Mouse (Mus musculus): ENCODE data around the gene Pan3. TPM values are rescaled to one million over a fixed set of nuclear protein-coding genes. Genes with fewer than 3 reads are reported as not detected.

Gene Pan3
- polyA plus RNA-seq, 1 experiment from 2014 or later = 71.9 TPM

DNA sequence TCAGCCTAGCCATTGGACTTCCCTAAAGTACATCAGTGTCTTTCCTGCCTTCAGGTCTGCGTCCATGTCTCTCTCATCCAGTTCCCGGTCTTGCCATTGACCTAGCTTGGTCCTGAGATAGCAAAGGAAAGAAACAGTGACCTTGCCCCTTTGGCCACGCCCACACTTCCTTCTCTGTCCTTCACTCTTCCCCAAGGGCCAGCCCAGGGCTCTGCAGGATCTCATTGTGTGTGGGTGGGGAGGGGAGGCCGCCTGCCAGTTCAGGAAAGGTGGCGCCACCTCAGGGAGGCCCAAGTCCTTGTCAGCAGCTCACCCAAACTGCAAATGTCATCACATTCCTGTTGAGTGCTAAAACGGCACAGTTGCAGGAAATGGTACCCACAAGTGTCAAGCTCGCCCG lies 144.6 kb downstream of the Pan3 start:
- no peak overlapping the region for H3K9ac ChIP-seq (replicated peaks)
- no peak for ATAC-seq (replicated peaks)
- WGBS = 67% methylated on average over 8 of the region's 8 CpGs
- no peak overlapping the region for H3K4me3 ChIP-seq
- H3K36me3 ChIP-seq = no peaks in the 10 kb centered on the region
- H3K27ac ChIP-seq (replicated peaks) = no peak overlapping the region
- H3K4me2 ChIP-seq (replicated peaks) = no peak overlapping the region
- H3K27me3 ChIP-seq = no peaks in the 10 kb centered on the region
- no peaks in the 10 kb centered on the region for H3K9me3 ChIP-seq
- no peaks in the 10 kb centered on the region for H3K4me1 ChIP-seq

DNA sequence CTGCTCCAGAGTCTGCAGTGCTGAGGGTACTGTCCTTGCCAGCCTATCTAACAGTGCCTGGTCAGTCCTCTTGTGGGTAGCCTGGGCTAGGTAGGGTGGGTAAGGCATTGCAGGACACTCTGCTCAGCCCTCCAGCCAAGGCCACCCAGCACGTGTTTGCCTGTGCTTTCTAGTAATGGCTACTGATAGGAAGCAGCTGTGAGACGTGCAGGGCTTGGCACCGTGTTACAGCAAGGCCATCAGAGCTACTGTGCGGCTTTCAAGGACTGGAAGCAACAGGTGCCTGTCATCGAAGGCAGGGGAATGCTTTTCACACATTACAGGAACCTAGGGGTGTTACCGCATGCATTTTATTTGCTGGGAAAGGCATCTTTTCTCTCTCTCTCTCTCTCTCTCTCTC lies 147.0 kb downstream of the Pan3 start:
- Histone ChIP-seq H3K4me1 (no peaks in the 10 kb centered on the region), H3K9me3 (no peaks in the 10 kb centered on the region), H3K4me2 (replicated peaks) (no peak overlapping the region), H3K4me3 (no peak overlapping the region), H3K9ac (replicated peaks) (no peak overlapping the region), H3K27me3 (no peaks in the 10 kb centered on the region), H3K36me3 (no peaks in the 10 kb centered on the region), H3K27ac (replicated peaks) (no peak overlapping the region)
- no peak for ATAC-seq (replicated peaks)
- 86% methylated on average over 6 of the region's 6 CpGs for WGBS

DNA sequence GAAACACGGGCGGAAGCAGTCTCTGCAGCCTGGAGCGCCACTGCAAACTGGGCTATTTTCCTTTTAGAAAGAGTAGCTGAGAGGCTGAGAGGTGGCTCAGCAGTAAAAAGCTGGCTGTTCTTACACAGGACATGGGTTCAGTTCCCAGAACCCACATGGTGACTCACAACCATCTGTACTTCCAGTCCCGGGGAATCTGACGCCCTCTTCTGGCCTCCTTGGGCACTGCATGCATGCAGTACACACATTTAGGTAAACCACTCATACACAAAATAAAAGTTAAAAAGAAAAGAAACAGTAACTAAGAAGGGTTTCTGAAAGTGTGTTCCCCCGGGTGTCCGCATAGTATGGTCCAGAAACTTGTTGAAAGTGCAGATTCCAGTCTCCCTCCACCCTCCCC lies 149.2 kb downstream of the Pan3 start:
- 95% methylated on average over 7 of the region's 7 CpGs for WGBS
- no peak overlapping the region for H3K9ac ChIP-seq (replicated peaks)
- no peak overlapping the region for H3K4me2 ChIP-seq (replicated peaks)
- H3K27ac ChIP-seq (replicated peaks) = no peak overlapping the region
- no peak for ATAC-seq (replicated peaks)
- no peak overlapping the region for H3K4me3 ChIP-seq
- H3K4me1 ChIP-seq = no peaks in the 10 kb centered on the region
- no peaks in the 10 kb centered on the region for H3K9me3 ChIP-seq
- H3K36me3 ChIP-seq = no peaks in the 10 kb centered on the region
- H3K27me3 ChIP-seq = no peaks in the 10 kb centered on the region

DNA sequence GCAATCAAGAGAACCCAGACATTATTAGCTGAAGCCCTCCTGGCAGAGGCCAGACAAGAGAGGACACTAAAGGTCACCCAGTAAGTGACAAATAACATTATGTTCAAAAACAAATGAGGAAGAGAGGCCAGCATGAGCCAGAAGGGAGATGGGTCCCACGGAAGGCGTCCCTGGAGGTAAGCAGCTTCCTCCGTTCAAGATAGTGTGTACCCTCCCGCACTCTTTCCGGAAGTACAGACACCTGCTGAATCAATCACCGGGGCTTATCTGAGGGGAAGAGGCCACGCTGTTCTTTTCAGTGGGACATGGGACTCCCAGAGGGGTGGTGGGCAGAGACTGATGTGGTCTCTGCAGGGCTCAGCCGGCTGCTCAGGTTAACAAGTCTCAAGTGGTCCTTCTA lies 149.7 kb downstream of the Pan3 start:
- no peaks in the 10 kb centered on the region for H3K9me3 ChIP-seq
- H3K4me2 ChIP-seq (replicated peaks) = no peak overlapping the region
- H3K4me1 ChIP-seq = no peaks in the 10 kb centered on the region
- no peak for ATAC-seq (replicated peaks)
- no peaks in the 10 kb centered on the region for H3K27me3 ChIP-seq
- WGBS = 86% methylated on average over 8 of the region's 8 CpGs
- no peak overlapping the region for H3K27ac ChIP-seq (replicated peaks)
- no peak overlapping the region for H3K4me3 ChIP-seq
- H3K9ac ChIP-seq (replicated peaks) = no peak overlapping the region
- no peaks in the 10 kb centered on the region for H3K36me3 ChIP-seq

DNA sequence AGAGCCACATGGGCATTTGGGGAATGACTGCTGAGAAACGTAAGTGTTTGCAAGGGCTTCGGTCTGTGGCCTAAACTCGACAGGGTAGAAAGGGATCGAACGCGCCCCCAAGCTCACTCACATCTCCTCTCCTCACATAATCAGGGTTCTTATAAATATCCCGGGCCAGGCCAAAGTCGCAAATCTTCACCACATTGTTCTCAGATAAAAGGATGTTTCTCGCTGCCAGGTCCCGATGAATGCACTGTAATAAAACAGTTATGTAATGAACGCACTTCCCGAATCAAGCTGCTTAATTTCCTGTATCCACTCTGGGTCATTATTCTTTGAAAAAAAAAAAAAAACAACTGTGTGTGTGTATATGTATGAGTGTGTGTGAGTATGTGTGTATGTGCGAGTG lies 150.2 kb downstream of the Pan3 start:
- H3K36me3 ChIP-seq = no peaks in the 10 kb centered on the region
- no peaks in the 10 kb centered on the region for H3K4me1 ChIP-seq
- no peak overlapping the region for H3K9ac ChIP-seq (replicated peaks)
- no peaks in the 10 kb centered on the region for H3K27me3 ChIP-seq
- no peak overlapping the region for H3K4me2 ChIP-seq (replicated peaks)
- WGBS = 82% methylated on average over 13 of the region's 13 CpGs
- H3K27ac ChIP-seq (replicated peaks) = no peak overlapping the region
- H3K9me3 ChIP-seq = no peaks in the 10 kb centered on the region
- no peak for ATAC-seq (replicated peaks)
- H3K4me3 ChIP-seq = no peak overlapping the region

DNA sequence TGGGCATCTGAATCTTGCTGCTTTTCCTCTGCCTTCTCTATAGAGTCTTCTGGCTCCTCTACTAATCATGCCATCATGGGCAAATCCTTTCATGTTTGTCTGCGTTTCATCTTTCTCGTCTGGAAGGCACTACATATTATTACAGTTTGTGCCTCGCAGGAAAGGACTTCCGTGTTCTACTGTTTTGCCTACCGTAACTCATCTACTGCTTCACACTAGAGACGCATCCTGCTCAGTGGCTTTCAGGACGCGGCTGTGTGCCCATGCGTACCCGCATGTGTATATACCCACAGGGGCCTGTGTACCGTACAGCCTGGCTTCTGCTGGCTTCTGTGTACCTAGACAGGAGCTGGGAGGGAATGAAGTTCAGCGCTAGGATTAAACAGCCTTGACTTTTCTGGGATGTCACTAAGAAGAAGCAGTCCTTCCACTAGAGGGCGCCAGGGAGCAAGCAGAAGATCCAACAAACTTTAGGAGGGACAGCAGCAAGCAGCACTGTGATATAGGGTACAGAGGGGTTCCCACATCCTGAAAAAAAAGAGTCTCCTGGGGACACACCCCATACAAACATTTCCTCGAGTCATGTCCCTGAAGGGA lies 153.8 kb downstream of the Pan3 start:
- ATAC-seq (replicated peaks) = no peak
- no peaks in the 10 kb centered on the region for H3K36me3 ChIP-seq
- 50% methylated on average over 14 of the region's 14 CpGs for WGBS
- no peak overlapping the region for H3K4me3 ChIP-seq
- no peak overlapping the region for H3K27ac ChIP-seq (replicated peaks)
- no peak overlapping the region for H3K4me2 ChIP-seq (replicated peaks)
- H3K9me3 ChIP-seq = no peaks in the 10 kb centered on the region
- H3K9ac ChIP-seq (replicated peaks) = no peak overlapping the region
- no peaks in the 10 kb centered on the region for H3K27me3 ChIP-seq
- H3K4me1 ChIP-seq = no peaks in the 10 kb centered on the region

DNA sequence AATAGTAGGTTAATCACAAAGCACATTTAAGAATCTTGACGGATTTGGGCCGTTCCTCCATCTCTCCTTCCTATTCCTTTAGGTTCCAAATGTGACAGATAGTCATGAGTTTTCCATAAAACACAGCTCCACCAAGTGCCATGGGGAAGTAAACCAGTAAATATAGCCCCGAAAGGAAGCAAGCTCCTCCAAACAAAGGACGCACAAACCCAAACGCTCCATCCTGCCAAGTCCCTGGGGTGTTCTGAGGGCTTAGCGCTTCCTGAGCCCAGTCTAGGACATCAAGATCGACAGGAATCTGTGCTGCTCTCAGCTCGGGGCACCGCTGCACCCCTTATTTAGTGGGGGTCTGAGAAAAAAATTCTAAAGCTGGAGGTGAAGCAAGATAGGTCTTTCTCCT lies 154.7 kb downstream of the Pan3 start:
- H3K36me3 ChIP-seq = no peaks in the 10 kb centered on the region
- no peak overlapping the region for H3K4me3 ChIP-seq
- H3K9me3 ChIP-seq = no peaks in the 10 kb centered on the region
- no peak overlapping the region for H3K27ac ChIP-seq (replicated peaks)
- 81% methylated on average over 9 of the region's 9 CpGs for WGBS
- H3K4me2 ChIP-seq (replicated peaks) = no peak overlapping the region
- no peak overlapping the region for H3K9ac ChIP-seq (replicated peaks)
- H3K27me3 ChIP-seq = no peaks in the 10 kb centered on the region
- ATAC-seq (replicated peaks) = no peak
- H3K4me1 ChIP-seq = no peaks in the 10 kb centered on the region

DNA sequence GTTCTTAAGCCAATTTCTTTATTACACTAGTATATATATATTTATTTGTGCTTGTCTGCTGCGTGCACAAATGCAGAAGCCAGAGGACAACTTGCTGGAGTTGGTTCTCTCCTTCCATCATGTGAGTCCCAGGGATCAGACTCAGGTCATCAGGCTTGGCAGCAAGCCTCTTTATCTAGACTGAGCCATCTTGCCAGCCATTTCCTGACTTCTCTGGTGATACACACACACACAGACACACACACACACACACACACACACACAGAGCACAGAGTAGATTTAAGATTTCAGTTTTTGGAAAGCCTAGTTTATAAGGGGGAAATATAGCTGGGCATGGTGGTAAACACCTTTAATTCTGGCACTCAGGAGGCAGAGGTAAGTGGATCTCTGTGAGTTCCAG lies 155.1 kb downstream of the Pan3 start:
- H3K4me1 ChIP-seq = no peaks in the 10 kb centered on the region
- no peak overlapping the region for H3K9ac ChIP-seq (replicated peaks)
- no peak overlapping the region for H3K4me3 ChIP-seq
- 75% methylated on average over 1 of the region's 1 CpGs for WGBS
- H3K27me3 ChIP-seq = no peaks in the 10 kb centered on the region
- no peak for ATAC-seq (replicated peaks)
- no peak overlapping the region for H3K27ac ChIP-seq (replicated peaks)
- no peaks in the 10 kb centered on the region for H3K36me3 ChIP-seq
- no peaks in the 10 kb centered on the region for H3K9me3 ChIP-seq
- no peak overlapping the region for H3K4me2 ChIP-seq (replicated peaks)

DNA sequence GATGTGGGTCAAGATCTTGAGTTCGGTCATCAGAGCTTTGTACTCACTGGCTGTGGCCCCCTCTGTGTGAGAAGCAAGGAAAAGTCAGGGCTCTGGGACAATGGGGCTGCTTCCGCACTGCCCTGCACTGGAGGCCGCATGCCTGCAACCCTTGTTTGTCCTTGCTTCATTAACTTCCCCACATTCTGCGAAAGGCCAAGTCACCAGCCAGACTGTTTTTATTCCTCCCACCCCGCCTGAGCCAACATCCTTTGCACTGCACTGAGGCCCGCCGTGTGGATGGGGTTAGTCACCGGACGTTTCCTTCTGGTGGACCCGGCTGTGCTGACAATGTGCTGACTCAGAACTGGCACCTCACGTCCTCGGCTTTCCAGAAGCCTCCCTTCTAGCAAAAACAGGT lies 159.9 kb downstream of the Pan3 start:
- no peak overlapping the region for H3K4me3 ChIP-seq
- H3K4me2 ChIP-seq (replicated peaks) = no peak overlapping the region
- H3K9ac ChIP-seq (replicated peaks) = no peak overlapping the region
- no peak overlapping the region for H3K27ac ChIP-seq (replicated peaks)
- H3K27me3 ChIP-seq = no peaks in the 10 kb centered on the region
- H3K4me1 ChIP-seq = no peaks in the 10 kb centered on the region
- WGBS = 74% methylated on average over 12 of the region's 12 CpGs
- H3K9me3 ChIP-seq = no peaks in the 10 kb centered on the region
- no peaks in the 10 kb centered on the region for H3K36me3 ChIP-seq
- no peak for ATAC-seq (replicated peaks)

DNA sequence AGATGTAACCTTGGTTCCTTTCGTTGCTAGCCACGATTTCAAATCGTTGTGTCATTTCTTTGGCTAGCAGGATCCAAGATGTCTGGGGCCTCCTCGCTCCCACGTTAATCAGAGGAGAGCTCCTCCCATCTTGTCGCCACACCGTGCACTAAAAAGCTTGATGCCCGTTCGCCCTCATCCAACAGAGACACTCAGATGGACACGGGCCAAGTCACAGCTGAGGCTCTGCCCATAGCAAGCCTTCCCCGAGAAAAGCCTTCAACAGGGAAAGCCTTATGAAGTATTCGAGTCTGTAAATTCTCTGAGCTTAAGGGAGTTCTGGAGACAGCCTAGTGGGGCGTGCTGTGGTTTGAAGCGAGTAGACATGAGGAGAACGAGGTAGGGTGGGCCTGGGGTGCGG lies 167.9 kb downstream of the Pan3 start:
- H3K36me3 ChIP-seq = no peaks in the 10 kb centered on the region
- no peak for ATAC-seq (replicated peaks)
- 53% methylated on average over 16 of the region's 16 CpGs for WGBS

More for the DNA sequence above, 167.9 kb downstream of the Pan3 start:
- H3K27me3 ChIP-seq = no peaks in the 10 kb centered on the region
- no peak overlapping the region for H3K4me3 ChIP-seq
- no peak overlapping the region for H3K27ac ChIP-seq (replicated peaks)
- H3K9me3 ChIP-seq = no peaks in the 10 kb centered on the region
- no peak overlapping the region for H3K9ac ChIP-seq (replicated peaks)
- 0 out of 2 replicates have a peak, but pooled peaks cover 5% of the 10 kb centered on the region for H3K4me1 ChIP-seq
- H3K4me2 ChIP-seq (replicated peaks) = no peak overlapping the region

Other genes starting within 250 kb of the Pan3 start
- 2.1 and 3.3 TPM in 2 replicates for gene Gsx1, start 241.5 kb upstream of the Pan3 start, polyA plus RNA-seq (2015; fragmentation: Nextera tagmentation; extraction: Ambion mirVana)
- not detected in 2 replicates for gene Pdx1, start 160.2 kb upstream of the Pan3 start, polyA plus RNA-seq (2015; fragmentation: Nextera tagmentation; extraction: Ambion mirVana)
- not detected in 2 replicates for gene Cdx2, start 122.9 kb upstream of the Pan3 start, polyA plus RNA-seq (2015; fragmentation: Nextera tagmentation; extraction: Ambion mirVana)
- not detected in 2 replicates for gene Urad, start 107.7 kb upstream of the Pan3 start, polyA plus RNA-seq (2015; fragmentation: Nextera tagmentation; extraction: Ambion mirVana)
- gene Flt3, start 29.7 kb upstream of the Pan3 start, polyA plus RNA-seq (2015; fragmentation: Nextera tagmentation; extraction: Ambion mirVana) = 0.09 and 0.19 TPM in 2 replicates